In genomic region chr17:75020026-75020425, GRCm38 (mm10) we compare ENCODE assay signal across 12 mouse cellular contexts. TPM values are rescaled to one million over a fixed set of nuclear protein-coding genes. Genes with fewer than 3 reads are reported as not detected.
DNase-seq lines count a peak whose midpoint lies in the region; ATAC-seq and TF ChIP-seq lines count a peak whose summit lies in the region.
"Had no signal": no experiment of that assay in that cellular context is flagged by ENCODE, and none has a peak within 500 bp of the region (broad histone marks: within the 10 kb centered on the region; RNA-seq: fewer than 3 reads in every experiment).

No protein-coding gene starts in this region.

- H3K27ac ChIP-seq in heart, embryonic 11.5 days (ENCODE audit: low read depth, low read length) = peak overlapping the region; percentile 64; the same call in 1 of the 2 replicates
- no peak overlapping the region for H3K27ac ChIP-seq in heart, adult 2 months
- no peak overlapping the region for H3K27ac ChIP-seq in forebrain, embryonic 13.5 days
- peak overlapping the region; percentile 56; the same call in 1 of the 2 replicates for H3K27ac ChIP-seq in limb, embryonic 10.5 days
- H3K27ac ChIP-seq in midbrain, postnatal 0 days (ENCODE audit: low read depth, low read length) = no peak overlapping the region
- H3K27ac ChIP-seq in kidney, embryonic 16.5 days (ENCODE audit: low read length) = no peak overlapping the region
- no peak overlapping the region for H3K27ac ChIP-seq in kidney, adult 2 months (ENCODE audit: insufficient read depth, low read depth, low read length)
- H3K27ac ChIP-seq: limb, embryonic 15.5 days had no signal

- H3K36me3 ChIP-seq in heart, embryonic 11.5 days (ENCODE audit: control insufficient read depth, insufficient read depth, low read length) = no peaks in the 10 kb centered on the region; the same call in 1 of the 2 replicates
- H3K36me3 ChIP-seq in heart, adult 2 months (ENCODE audit: control insufficient read depth, insufficient read depth, low read length) = peaks cover 2% of the 10 kb centered on the region; the same call in 1 of the 2 replicates
- no peaks in the 10 kb centered on the region for H3K36me3 ChIP-seq in forebrain, embryonic 13.5 days (ENCODE audit: poor library complexity, severe bottlenecking)
- 0 out of 2 replicates have a peak, but pooled peaks cover 9% of the 10 kb centered on the region for H3K36me3 ChIP-seq in limb, embryonic 10.5 days
- no peaks in the 10 kb centered on the region for H3K36me3 ChIP-seq in midbrain, postnatal 0 days (ENCODE audit: insufficient read depth, low read length)
- 0 out of 2 replicates have a peak, but pooled peaks cover 2% of the 10 kb centered on the region for H3K36me3 ChIP-seq in kidney, embryonic 16.5 days (ENCODE audit: insufficient read depth, low read length)
- no peaks in the 10 kb centered on the region for H3K36me3 ChIP-seq in kidney, adult 2 months (ENCODE audit: control insufficient read depth, insufficient read depth, low read length)
- H3K36me3 ChIP-seq: limb, embryonic 15.5 days had no signal

- ATAC-seq in heart, embryonic 11.5 days (replicated peaks; ENCODE audit: insufficient number of reproducible peaks, low FRiP score, low TSS enrichment) = no peak
- ATAC-seq in forebrain, embryonic 13.5 days = peak; percentile 59
- ATAC-seq in midbrain, postnatal 0 days (ENCODE audit: low FRiP score) = no peak
- ATAC-seq in kidney, embryonic 16.5 days (ENCODE audit: low FRiP score, low TSS enrichment) = no peak
- ATAC-seq: intestine, postnatal 0 days had no signal

- H3K9me3 ChIP-seq in heart, embryonic 11.5 days (replicated peaks; ENCODE audit: control insufficient read depth, low read length) = no peaks in the 10 kb centered on the region
- no peaks in the 10 kb centered on the region for H3K9me3 ChIP-seq in forebrain, embryonic 13.5 days (replicated peaks)
- H3K9me3 ChIP-seq in limb, embryonic 10.5 days (replicated peaks) = no peaks in the 10 kb centered on the region
- no peaks in the 10 kb centered on the region for H3K9me3 ChIP-seq in midbrain, postnatal 0 days (ENCODE audit: low read length)
- no peaks in the 10 kb centered on the region for H3K9me3 ChIP-seq in kidney, embryonic 16.5 days (ENCODE audit: low read length)
- H3K9me3 ChIP-seq: limb, embryonic 15.5 days had no signal

- H3K27me3 ChIP-seq in heart, embryonic 11.5 days (ENCODE audit: control insufficient read depth, insufficient read depth, low read length) = no peaks in the 10 kb centered on the region
- H3K27me3 ChIP-seq in heart, adult 2 months (ENCODE audit: control insufficient read depth, insufficient read depth, low read length) = no peaks in the 10 kb centered on the region
- H3K27me3 ChIP-seq in forebrain, embryonic 13.5 days = no peaks in the 10 kb centered on the region
- H3K27me3 ChIP-seq in limb, embryonic 10.5 days (ENCODE audit: low read depth, poor library complexity, severe bottlenecking) = no peaks in the 10 kb centered on the region
- no peaks in the 10 kb centered on the region for H3K27me3 ChIP-seq in midbrain, postnatal 0 days (ENCODE audit: insufficient read depth, low read length)
- H3K27me3 ChIP-seq in kidney, embryonic 16.5 days (ENCODE audit: insufficient read depth, low read length) = no peaks in the 10 kb centered on the region
- no peaks in the 10 kb centered on the region for H3K27me3 ChIP-seq in kidney, adult 2 months (replicated peaks; ENCODE audit: control insufficient read depth, insufficient read depth, low read length)
- H3K27me3 ChIP-seq: limb, embryonic 15.5 days had no signal

- no peak for TF ChIP-seq POLR2A in heart, adult 2 months (IDR thresholded peaks at IDR 0.05; ENCODE audit: insufficient read depth, low read depth, low read length)
- TF ChIP-seq POLR2A in kidney, adult 2 months (IDR thresholded peaks at IDR 0.05; ENCODE audit: low read depth, low read length) = no peak

- H3K4me2 ChIP-seq in heart, embryonic 11.5 days = no peak overlapping the region
- H3K4me2 ChIP-seq in forebrain, embryonic 13.5 days = peak overlapping the region; percentile 32
- H3K4me2 ChIP-seq in midbrain, postnatal 0 days (ENCODE audit: low read depth, low read length, poor library complexity, severe bottlenecking) = no peak overlapping the region
- H3K4me2 ChIP-seq in kidney, embryonic 16.5 days (replicated peaks; ENCODE audit: low read depth, low read length) = no peak overlapping the region
- H3K4me2 ChIP-seq: limb, embryonic 15.5 days had no signal

- DNase-seq in heart, adult 2 months = no peak
- DNase-seq in limb, embryonic 10.5 days (ENCODE audit: low spot score) = no peak
- DNase-seq in midbrain, postnatal 0 days (ENCODE audit: low spot score) = peak; percentile 36
- no peak for DNase-seq in kidney, adult 2 months
- DNase-seq in adrenal gland, adult 2 months = no peak
- DNase-seq: lung, postnatal 10 days; right cerebral cortex, postnatal 4 days had no signal

- H3K9ac ChIP-seq in heart, embryonic 11.5 days (ENCODE audit: low read depth, low read length) = no peak overlapping the region
- no peak overlapping the region for H3K9ac ChIP-seq in heart, adult 2 months (ENCODE audit: low read depth, low read length)
- H3K9ac ChIP-seq in forebrain, embryonic 13.5 days = 0 out of 2 replicates have a peak overlapping the region, but pooled peaks have one; percentile 43
- H3K9ac ChIP-seq in midbrain, postnatal 0 days (replicated peaks; ENCODE audit: low read length, poor library complexity, severe bottlenecking) = no peak overlapping the region
- no peak overlapping the region for H3K9ac ChIP-seq in kidney, embryonic 16.5 days (replicated peaks; ENCODE audit: low read length)
- H3K9ac ChIP-seq: limb, embryonic 15.5 days had no signal

- intact Hi-C loops in heart, adult 2 months (cut with DNase I) = no loop called here

- H3K4me3 ChIP-seq in heart, embryonic 11.5 days (ENCODE audit: low read depth, low read length) = no peak overlapping the region
- no peak overlapping the region for H3K4me3 ChIP-seq in heart, adult 2 months
- H3K4me3 ChIP-seq in forebrain, embryonic 13.5 days = no peak overlapping the region
- no peak overlapping the region for H3K4me3 ChIP-seq in limb, embryonic 10.5 days
- no peak overlapping the region for H3K4me3 ChIP-seq in midbrain, postnatal 0 days (ENCODE audit: low read depth, low read length)
- no peak overlapping the region for H3K4me3 ChIP-seq in kidney, embryonic 16.5 days (ENCODE audit: low read length)
- no peak overlapping the region for H3K4me3 ChIP-seq in kidney, adult 2 months (ENCODE audit: insufficient read depth, low read depth, low read length)
- H3K4me3 ChIP-seq: limb, embryonic 15.5 days had no signal

- no peak for TF ChIP-seq CTCF in heart, adult 2 months (IDR thresholded peaks at IDR 0.05)
- TF ChIP-seq CTCF in midbrain, postnatal 0 days (IDR thresholded peaks at IDR 0.05) = no peak
- TF ChIP-seq CTCF in kidney, adult 2 months (conservative IDR thresholded peaks at IDR 0.05; ENCODE audit: insufficient read depth, insufficient read length, low read depth, low read length) = no peak

- TF ChIP-seq EP300 in heart, adult 2 months (IDR thresholded peaks at IDR 0.05; ENCODE audit: insufficient read depth, low read depth, low read length) = no peak

- WGBS in heart, embryonic 11.5 days (ENCODE audit: insufficient replicate concordance) = 55% methylated on average over 7 of the region's 7 CpGs
- WGBS in heart, adult 2 months = 53% methylated on average over 7 of the region's 7 CpGs
- WGBS in forebrain, embryonic 13.5 days = 2% methylated on average over 7 of the region's 7 CpGs
- 78% methylated on average over 7 of the region's 7 CpGs for WGBS in limb, embryonic 10.5 days
- WGBS in midbrain, postnatal 0 days = 9% methylated on average over 7 of the region's 7 CpGs
- 65% methylated on average over 7 of the region's 7 CpGs for WGBS in kidney, embryonic 16.5 days
- 81% methylated on average over 7 of the region's 7 CpGs for WGBS in kidney, adult 2 months

- H3K4me1 ChIP-seq in heart, embryonic 11.5 days (ENCODE audit: control insufficient read depth, insufficient read depth, low read length) = peaks cover under 1% of the 10 kb centered on the region; the same call in 1 of the 2 replicates
- H3K4me1 ChIP-seq in heart, adult 2 months (ENCODE audit: control insufficient read depth, insufficient read depth, low read length) = peaks cover 5% of the 10 kb centered on the region; the same call in 1 of the 2 replicates
- H3K4me1 ChIP-seq in forebrain, embryonic 13.5 days = peaks cover 8% of the 10 kb centered on the region
- H3K4me1 ChIP-seq in limb, embryonic 10.5 days = peaks cover 19% of the 10 kb centered on the region
- H3K4me1 ChIP-seq in midbrain, postnatal 0 days (ENCODE audit: insufficient read depth, low read length) = no peaks in the 10 kb centered on the region
- H3K4me1 ChIP-seq in kidney, embryonic 16.5 days (ENCODE audit: insufficient read depth, low read length) = peaks cover 4% of the 10 kb centered on the region; the same call in 1 of the 2 replicates
- peaks cover 2% of the 10 kb centered on the region; the same call in 1 of the 2 replicates for H3K4me1 ChIP-seq in kidney, adult 2 months (ENCODE audit: control insufficient read depth, insufficient read depth, low read length)

- no peaks in the 10 kb centered on the region for H3K79me2 ChIP-seq in heart, adult 2 months (replicated peaks; ENCODE audit: control insufficient read depth, insufficient read depth, low read length)

RNA-seq across cellular contexts. Expression of gene Ltbp1, which starts 14.7 kb away (rescaled TPM):
- 45.4 and 51.9 TPM in 2 replicates for polyA plus RNA-seq in heart, embryonic 11.5 days (2014; fragmentation: Nextera tagmentation; extraction: Ambion mirVana)
- 10 to 100 TPM; 39.9 to 40.4 TPM for total RNA-seq in heart, adult 2 months (2021)
- 17.2 and 27.9 TPM in 2 replicates for polyA plus RNA-seq in heart, adult 2 months (2012; rRNA removed)
- 3.0 and 3.7 TPM in 2 replicates for polyA plus RNA-seq in forebrain, embryonic 13.5 days (2015; fragmentation: Nextera tagmentation; extraction: Ambion mirVana)
- 7.1 and 16.4 TPM in 2 replicates for polyA plus RNA-seq in limb, embryonic 10.5 days (2016; fragmentation: Nextera tagmentation; extraction: Ambion mirVana)
- 2.3 and 3.0 TPM in 2 replicates for total RNA-seq in midbrain, postnatal 0 days (2014; rRNA removed)
- polyA plus RNA-seq in midbrain, postnatal 0 days (2015; fragmentation: Nextera tagmentation; extraction: Ambion mirVana) = 0.89 and 1.0 TPM in 2 replicates
- 40.2 and 41.1 TPM in 2 replicates for polyA plus RNA-seq in kidney, embryonic 16.5 days (2015; fragmentation: Nextera tagmentation; extraction: Ambion mirVana)
- polyA plus RNA-seq in kidney, adult 2 months (2012; rRNA removed) = 8.8 and 10.2 TPM in 2 replicates
- 10 to 100 TPM; 12.7 to 15.1 TPM for total RNA-seq in adrenal gland, adult 2 months (2021)
- polyA plus RNA-seq in adrenal gland, adult 2 months (2012; rRNA removed) = 13.0 and 13.4 TPM in 2 replicates

Comparison
In these comparisons a context has a peak if more than half of its experiments do, and no peak if none do; other contexts are left out.
1. H3K27ac ChIP-seq: peak in heart, embryonic 11.5 days (single experiment) and limb, embryonic 10.5 days (single experiment); none in heart, adult 2 months (single experiment), forebrain, embryonic 13.5 days (single experiment), midbrain, postnatal 0 days (single experiment), kidney, embryonic 16.5 days (single experiment) and kidney, adult 2 months (single experiment).